ENCODE assay signal across 14 mouse cellular contexts in genomic region chr16:18470829-18471228, GRCm38 (mm10). TPM values are rescaled to one million over a fixed set of nuclear protein-coding genes. Genes with fewer than 3 reads are reported as not detected.
DNase-seq lines count a peak whose midpoint lies in the region; ATAC-seq and TF ChIP-seq lines count a peak whose summit lies in the region.
"Had no signal": no experiment of that assay in that cellular context is flagged by ENCODE, and none has a peak within 500 bp of the region (broad histone marks: within the 10 kb centered on the region; RNA-seq: fewer than 3 reads in every experiment).

No protein-coding gene starts in this region.

- no peak overlapping the region for H3K4me3 ChIP-seq in cerebellum, adult 2 months (replicated peaks; ENCODE audit: insufficient read depth, low read depth, low read length)
- no peak overlapping the region for H3K4me3 ChIP-seq in kidney, postnatal 0 days (replicated peaks; ENCODE audit: low read depth, low read length)
- H3K4me3 ChIP-seq in bone marrow macrophage, adult 2 months (ENCODE audit: insufficient read depth, low read length), result no peak overlapping the region
- H3K4me3 ChIP-seq: liver, embryonic 13.5 days had no signal

- DNase-seq in cerebellum, adult 2 months, result no peak
- no peak for DNase-seq in cerebellum, adult 9-10 months
- DNase-seq in kidney, postnatal 0 days (ENCODE audit: low spot score), result no peak
- DNase-seq in kidney, postnatal 36 days, result no peak
- DNase-seq in 3T3-L1 (ENCODE audit: low read depth, low spot score), result peak; percentile 59
- DNase-seq in neural tube, embryonic 10.5 days (ENCODE audit: extremely low spot score, low spot score), result no peak
- DNase-seq in Muller cell, postnatal 12 days (ENCODE audit: inconsistent ontology term), result no peak
- DNase-seq: cerebellum, adult 18-20 months; embryo, embryonic 11 days; kidney, adult 8-10 months; liver, embryonic 13.5 days had no signal

- no peak for ATAC-seq in kidney, postnatal 0 days (replicated peaks; ENCODE audit: low FRiP score, low read depth)

- TF ChIP-seq POLR2A in cerebellum, adult 2 months (IDR thresholded peaks at IDR 0.05; ENCODE audit: borderline replicate concordance, insufficient read depth, low read length), result no peak
- TF ChIP-seq POLR2A in bone marrow macrophage, adult 2 months (IDR thresholded peaks at IDR 0.05; ENCODE audit: borderline replicate concordance, low read depth, low read length), result no peak

- no peaks in the 10 kb centered on the region for H3K36me3 ChIP-seq in kidney, postnatal 0 days (ENCODE audit: insufficient read depth, low read length)

- H3K9ac ChIP-seq in kidney, postnatal 0 days (ENCODE audit: low read depth, low read length), result no peak overlapping the region
- H3K9ac ChIP-seq: hindbrain, embryonic 14.5 days; liver, embryonic 13.5 days had no signal

- no peaks in the 10 kb centered on the region for H3K27me3 ChIP-seq in cerebellum, adult 2 months (ENCODE audit: control insufficient read depth, insufficient read depth, low read length)
- no peaks in the 10 kb centered on the region for H3K27me3 ChIP-seq in kidney, postnatal 0 days (ENCODE audit: insufficient read depth, low read length)
- H3K27me3 ChIP-seq: liver, embryonic 13.5 days had no signal

- 31% methylated on average over 1 of the region's 1 CpGs for WGBS in cerebellum, adult 2 months
- 48% methylated on average over 1 of the region's 1 CpGs for WGBS in kidney, postnatal 0 days

- TF ChIP-seq CTCF in cerebellum, adult 2 months (IDR thresholded peaks at IDR 0.05; ENCODE audit: borderline replicate concordance, insufficient read depth, low read depth, low read length), result peak; percentile 18; the same call in 1 of the 2 replicates
- TF ChIP-seq CTCF in kidney, postnatal 0 days (IDR thresholded peaks at IDR 0.05; ENCODE audit: low read depth), result peak; percentile 51
- 0 out of 2 replicates have a peak, but pooled peaks have one; percentile 16 for TF ChIP-seq CTCF in bone marrow macrophage, adult 2 months (IDR thresholded peaks at IDR 0.05; ENCODE audit: low read depth, low read length)

- no peak overlapping the region for H3K4me2 ChIP-seq in kidney, postnatal 0 days (ENCODE audit: low read length)
- H3K4me2 ChIP-seq: hindbrain, embryonic 14.5 days; liver, embryonic 13.5 days had no signal

- no peaks in the 10 kb centered on the region for H3K4me1 ChIP-seq in cerebellum, adult 2 months (ENCODE audit: control insufficient read depth, insufficient read depth, low read length)
- H3K4me1 ChIP-seq in kidney, postnatal 0 days (replicated peaks; ENCODE audit: insufficient read depth, low read length), result no peaks in the 10 kb centered on the region
- 0 out of 2 replicates have a peak, but pooled peaks cover under 1% of the 10 kb centered on the region for H3K4me1 ChIP-seq in bone marrow macrophage, adult 2 months (ENCODE audit: control insufficient read depth, insufficient read depth, low read length)
- H3K4me1 ChIP-seq: liver, embryonic 13.5 days had no signal

- no peaks in the 10 kb centered on the region for H3K9me3 ChIP-seq in kidney, postnatal 0 days (replicated peaks; ENCODE audit: low read length)
- H3K9me3 ChIP-seq: G1E; liver, embryonic 13.5 days had no signal

- H3K27ac ChIP-seq in cerebellum, adult 2 months (ENCODE audit: insufficient read depth, low read length), result no peak overlapping the region
- H3K27ac ChIP-seq in kidney, postnatal 0 days, result no peak overlapping the region
- no peak overlapping the region for H3K27ac ChIP-seq in bone marrow macrophage, adult 2 months (ENCODE audit: insufficient read depth, low read depth, low read length)
- H3K27ac ChIP-seq: hindbrain, embryonic 14.5 days; liver, embryonic 13.5 days had no signal

RNA-seq across cellular contexts. Expression of gene Gnb1l, which starts 27.7 kb away (rescaled TPM):
- polyA plus RNA-seq in cerebellum, adult 2 months (2012; rRNA removed), result 6.8 and 8.2 TPM in 2 replicates
- polyA plus RNA-seq in kidney, postnatal 0 days (2015; fragmentation: Nextera tagmentation; extraction: Ambion mirVana), result 12.9 and 16.1 TPM in 2 replicates
- polyA plus RNA-seq in bone marrow macrophage, adult 2 months (2012; ENCODE audit: insufficient read depth, insufficient read length, missing spikeins), result 1.1 and 1.8 TPM in 2 replicates

RNA-seq across cellular contexts. Expression of gene Rtl10, which starts 27.9 kb away (rescaled TPM):
- 5.9 and 6.1 TPM in 2 replicates for polyA plus RNA-seq in cerebellum, adult 2 months (2012; rRNA removed)
- polyA plus RNA-seq in kidney, postnatal 0 days (2015; fragmentation: Nextera tagmentation; extraction: Ambion mirVana), result 2.2 and 3.0 TPM in 2 replicates
- 0.94 and 1.9 TPM in 2 replicates for polyA plus RNA-seq in bone marrow macrophage, adult 2 months (2012; ENCODE audit: insufficient read depth, insufficient read length, missing spikeins)

RNA-seq across cellular contexts. Expression of gene Comt, which starts 44.2 kb away (rescaled TPM):
- 145 and 146 TPM in 2 replicates for polyA plus RNA-seq in cerebellum, adult 2 months (2012; rRNA removed)
- 107 and 123 TPM in 2 replicates for polyA plus RNA-seq in kidney, postnatal 0 days (2015; fragmentation: Nextera tagmentation; extraction: Ambion mirVana)
- 93.3 and 99.6 TPM in 2 replicates for polyA plus RNA-seq in bone marrow macrophage, adult 2 months (2012; ENCODE audit: insufficient read depth, insufficient read length, missing spikeins)

RNA-seq across cellular contexts. Expression of gene Txnrd2, which starts 44.6 kb away (rescaled TPM):
- polyA plus RNA-seq in cerebellum, adult 2 months (2012; rRNA removed), result 20.6 and 23.1 TPM in 2 replicates
- polyA plus RNA-seq in kidney, postnatal 0 days (2015; fragmentation: Nextera tagmentation; extraction: Ambion mirVana), result 29.8 and 30.6 TPM in 2 replicates
- 23.4 and 26.3 TPM in 2 replicates for polyA plus RNA-seq in bone marrow macrophage, adult 2 months (2012; ENCODE audit: insufficient read depth, insufficient read length, missing spikeins)
